Mouse (Mus musculus): ENCODE data around the gene Mxd1.

GRCm38 (mm10) chr6:86615301-86615700, 53.7 kb downstream of the Mxd1 start:
- TF ChIP-seq POLR2A (IDR thresholded peaks at IDR 0.05; ENCODE audit: borderline replicate concordance, extremely low read depth, insufficient read depth, insufficient read length, poor library complexity, severe bottlenecking) (no peak), CTCF (IDR thresholded peaks at IDR 0.05; ENCODE audit: borderline replicate concordance, extremely low read depth, insufficient read depth, insufficient read length) (no peak)

Measured in brain, embryonic 14.5 days (tissue).